Mouse (Mus musculus): ENCODE data around the gene Smim11.

The Smim11 gene

GRCm38 (mm10) chr16:92319353-92320109 lies 18.4 kb downstream of the Smim11 start:
- peak; percentile 48 for DNase-seq (ENCODE audit: low read depth)

GRCm38 (mm10) chr16:92320361-92320760 lies 19.3 kb downstream of the Smim11 start:
- DNase-seq (ENCODE audit: low read depth), result no peak

GRCm38 (mm10) chr16:92321341-92321740 lies 20.3 kb downstream of the Smim11 start, which contains the start of gene Fam243:
TSS of gene Fam243 (minus strand) at chr16:92321441.
- no peak for DNase-seq (ENCODE audit: low read depth)

- DNase-seq (ENCODE audit: low read depth), result no peak
Observed at GRCm38 (mm10) chr16:92324309-92325061, 23.4 kb downstream of the Smim11 start.

- no peak for DNase-seq (ENCODE audit: low read depth)
Observed at GRCm38 (mm10) chr16:92325062-92325406, 23.9 kb downstream of the Smim11 start.

- no peak for DNase-seq (ENCODE audit: low read depth)
Observed at GRCm38 (mm10) chr16:92327911-92328310, 26.8 kb downstream of the Smim11 start.

GRCm38 (mm10) chr16:92330966-92331365 lies 29.9 kb downstream of the Smim11 start:
- no peak for DNase-seq (ENCODE audit: low read depth)

GRCm38 (mm10) chr16:92334600-92334999 lies 33.5 kb downstream of the Smim11 start:
- DNase-seq (ENCODE audit: low read depth), result no peak

- DNase-seq (ENCODE audit: low read depth), result peak; percentile 56
Observed at GRCm38 (mm10) chr16:92336280-92336679, 35.2 kb downstream of the Smim11 start.

GRCm38 (mm10) chr16:92340612-92341511 lies 39.8 kb downstream of the Smim11 start:
- peak; percentile 77 for DNase-seq (ENCODE audit: low read depth)

- DNase-seq (ENCODE audit: low read depth), result no peak
Observed at GRCm38 (mm10) chr16:92345177-92345576, 44.1 kb downstream of the Smim11 start.

GRCm38 (mm10) chr16:92346297-92346916 lies 45.3 kb downstream of the Smim11 start:
- no peak for DNase-seq (ENCODE audit: low read depth)

GRCm38 (mm10) chr16:92348941-92349340 lies 47.9 kb downstream of the Smim11 start:
- no peak for DNase-seq (ENCODE audit: low read depth)

- no peak for DNase-seq (ENCODE audit: low read depth)
Observed at GRCm38 (mm10) chr16:92353295-92353694, 52.2 kb downstream of the Smim11 start.

GRCm38 (mm10) chr16:92353897-92354296 lies 52.8 kb downstream of the Smim11 start:
- DNase-seq (ENCODE audit: low read depth), result no peak

- DNase-seq (ENCODE audit: low read depth), result no peak
Observed at GRCm38 (mm10) chr16:92355366-92355765, 54.3 kb downstream of the Smim11 start.

GRCm38 (mm10) chr16:92355982-92356381 lies 54.9 kb downstream of the Smim11 start:
- no peak for DNase-seq (ENCODE audit: low read depth)

- no peak for DNase-seq (ENCODE audit: low read depth)
Observed at GRCm38 (mm10) chr16:92357023-92357422, 55.9 kb downstream of the Smim11 start.

- DNase-seq (ENCODE audit: low read depth), result no peak
Observed at GRCm38 (mm10) chr16:92357566-92357965, 56.5 kb downstream of the Smim11 start.

- no peak for DNase-seq (ENCODE audit: low read depth)
Observed at GRCm38 (mm10) chr16:92358734-92359133, 57.6 kb downstream of the Smim11 start.

- DNase-seq (ENCODE audit: low read depth), result no peak
Observed at GRCm38 (mm10) chr16:92359229-92359628, 58.1 kb downstream of the Smim11 start, which contains the start of gene Kcne1. TSS of gene Kcne1 (minus strand) at chr16:92359468.

- DNase-seq (ENCODE audit: low read depth), result no peak
Observed at GRCm38 (mm10) chr16:92360711-92361110, 59.6 kb downstream of the Smim11 start.

All from c-Kit-positive CD71-positive TER-119-negative erythroid progenitor cells, embryonic 14.5 days (primary cell).